Mouse (Mus musculus) MEL (cell line): ENCODE measurements around the gene Hspb3. TPM values are rescaled to one million over a fixed set of nuclear protein-coding genes. Genes with fewer than 3 reads are reported as not detected.
A peak's percentile ranks its signal among the peaks of the same experiment; 100 is the strongest.

Experiments used
- DNase-seq: peaks from one replicate; pipeline ENCODE4 v3.0.0; 2011; ENCODE audit warnings: low read depth, low spot score
- H3K27ac ChIP-seq: 2 replicates; pipeline ENCODE4 v1.5.1; 2012; ENCODE audit warnings: low read depth, mild to moderate bottlenecking, control low read depth, low read length, moderate library complexity; ENCODE audit not compliant: control insufficient read depth
- H3K27me3 ChIP-seq, 2 experiments: fragments of 150-350 bp in 1 of 2; sonication (generic) in 1 of 2; 2 replicates each; pipeline ENCODE4 v1.6.1; 2012; ENCODE audit warnings: low read length in 2 of 2, mild to moderate bottlenecking in 2 of 2, improper control_type of control experiment in 1 of 2, moderate library complexity in 1 of 2; ENCODE audit not compliant: insufficient read depth in 2 of 2, control insufficient read depth in 1 of 2
- H3K36me3 ChIP-seq, 2 experiments: 2 replicates each; pipeline ENCODE4 v1.6.1; 2012 to 2014; ENCODE audit warnings: low read length in 2 of 2, improper control_type of control experiment in 1 of 2, inconsistent platforms in 1 of 2, mild to moderate bottlenecking in 1 of 2; ENCODE audit not compliant: insufficient read depth in 2 of 2, control insufficient read depth in 1 of 2
- H3K4me1 ChIP-seq, 2 experiments: fragments of 150-350 bp in 1 of 2; sonication (generic) in 1 of 2; 2 replicates each; pipeline ENCODE4 v1.6.1; 2012; ENCODE audit warnings: low read length in 2 of 2, improper control_type of control experiment in 1 of 2, mild to moderate bottlenecking in 1 of 2; ENCODE audit not compliant: insufficient read depth in 2 of 2, control insufficient read depth in 1 of 2
- H3K4me3 ChIP-seq, 2 experiments: fragments of 150-350 bp in 1 of 2; sonication (generic) in 1 of 2; 2 replicates each; pipeline ENCODE4 v1.5.1; 2012; ENCODE audit warnings: low read depth in 2 of 2, low read length in 2 of 2, mild to moderate bottlenecking in 2 of 2, moderate library complexity in 2 of 2, control low read depth in 1 of 2, improper control_type of control experiment in 1 of 2; ENCODE audit not compliant: control insufficient read depth in 1 of 2, insufficient read depth in 1 of 2
- H3K79me2 ChIP-seq: 2 replicates; pipeline ENCODE4 v1.6.1; 2012; ENCODE audit warnings: mild to moderate bottlenecking, low read length, moderate library complexity; ENCODE audit not compliant: control insufficient read depth, poor library complexity, insufficient read depth
- H3K9ac ChIP-seq: 2 replicates; pipeline ENCODE4 v1.6.1; 2012; ENCODE audit warnings: low read depth, mild to moderate bottlenecking, control low read depth, low read length, moderate library complexity; ENCODE audit not compliant: control insufficient read depth, poor library complexity, severe bottlenecking
- H3K9me3 ChIP-seq: fragments of 150-350 bp; sonication (generic); replicated peaks from 2 replicates; pipeline ENCODE4 v1.6.1; 2012; ENCODE audit warnings: mild to moderate bottlenecking, low read length, improper control_type of control experiment, moderate library complexity; ENCODE audit not compliant: insufficient read depth
- BHLHE40 ChIP-seq: IDR thresholded peaks from 2 replicates; pipeline ENCODE4 v1.6.1; 2012; ENCODE audit warnings: low read depth, mild to moderate bottlenecking, inconsistent platforms, low read length, improper control_type of control experiment, borderline replicate concordance
- CHD2 ChIP-seq: IDR thresholded peaks from 2 replicates; pipeline ENCODE4 v1.6.1; 2011; ENCODE audit warnings: low read length, improper control_type of control experiment
- CTCF ChIP-seq, 3 experiments: IDR thresholded peaks in 2 of 3; conservative IDR thresholded peaks in 1 of 3; 2 replicates each; pipeline ENCODE4 v1.5.1; 2011 to 2012; ENCODE audit warnings: low read length in 3 of 3, low read depth in 2 of 3, mild to moderate bottlenecking in 2 of 3, improper control_type of control experiment in 1 of 3, inconsistent platforms in 1 of 3, mixed read lengths in 1 of 3, moderate library complexity in 1 of 3; ENCODE audit not compliant: control insufficient read depth in 1 of 3, insufficient read depth in 1 of 3, poor library complexity in 1 of 3, severe bottlenecking in 1 of 3
- ELF1 ChIP-seq: IDR thresholded peaks from 2 replicates; pipeline ENCODE4 v1.6.1; 2014; ENCODE audit warnings: low read depth, mild to moderate bottlenecking, inconsistent platforms, low read length, improper control_type of control experiment, moderate library complexity
- ETS1 ChIP-seq: IDR thresholded peaks from 2 replicates; pipeline ENCODE4 v1.6.1; 2012; ENCODE audit warnings: low read depth, mild to moderate bottlenecking, inconsistent platforms, low read length, improper control_type of control experiment, moderate library complexity
- GATA1 ChIP-seq: IDR thresholded peaks from 2 replicates; pipeline ENCODE4 v1.6.1; 2011; ENCODE audit warnings: low read depth, low read length, improper control_type of control experiment
- MAFK ChIP-seq: IDR thresholded peaks from 2 replicates; pipeline ENCODE4 v1.6.1; 2011; ENCODE audit warnings: low read depth, mild to moderate bottlenecking, low read length, improper control_type of control experiment, borderline replicate concordance
- MEF2A ChIP-seq: IDR thresholded peaks from 2 replicates; pipeline ENCODE4 v1.6.1; 2014; ENCODE audit warnings: low read depth, mild to moderate bottlenecking, inconsistent platforms, low read length, improper control_type of control experiment; ENCODE audit not compliant: poor library complexity, insufficient replicate concordance, severe bottlenecking; ENCODE audit errors: extremely low read depth
- MYC ChIP-seq: IDR thresholded peaks from 2 replicates; pipeline ENCODE4 v1.6.1; 2011; ENCODE audit warnings: low read depth, mild to moderate bottlenecking, low read length, improper control_type of control experiment, moderate library complexity
- NELFE ChIP-seq: IDR thresholded peaks from 2 replicates; pipeline ENCODE4 v1.6.1; 2011; ENCODE audit warnings: low read depth, low read length, improper control_type of control experiment
- POLR2AphosphoS2 ChIP-seq: IDR thresholded peaks from 2 replicates; pipeline ENCODE4 v1.6.1; 2011; ENCODE audit warnings: low read length, improper control_type of control experiment
- RAD21 ChIP-seq: IDR thresholded peaks from 2 replicates; pipeline ENCODE4 v1.6.1; 2011; ENCODE audit warnings: mild to moderate bottlenecking, low read depth, low read length, improper control_type of control experiment
- SMC3 ChIP-seq: IDR thresholded peaks from 2 replicates; pipeline ENCODE4 v1.6.1; 2011; ENCODE audit warnings: low read depth, low read length, improper control_type of control experiment
- TCF12 ChIP-seq: IDR thresholded peaks from 2 replicates; pipeline ENCODE4 v1.6.1; 2014; ENCODE audit warnings: low read depth, mild to moderate bottlenecking, inconsistent platforms, low read length, improper control_type of control experiment, moderate library complexity
- ZC3H11A ChIP-seq: IDR thresholded peaks from 2 replicates; pipeline ENCODE4 v1.6.1; 2012; ENCODE audit warnings: low read depth, mild to moderate bottlenecking, inconsistent platforms, low read length, improper control_type of control experiment
- ZKSCAN1 ChIP-seq: IDR thresholded peaks from 2 replicates; pipeline ENCODE4 v1.6.1; 2012; ENCODE audit warnings: low read depth, mild to moderate bottlenecking, inconsistent platforms, low read length, improper control_type of control experiment, moderate library complexity
- polyA plus RNA-seq, 2 experiments: library from polyadenylated mRNA; stranded (reverse) in 1 of 2; unstranded in 1 of 2; fragments of >175 nt in 1 of 2; fragments of >200 nt in 1 of 2; gene quantifications; 2 replicates each; pipeline versions ENCODE4 v1.2.1 to v1.2.4; 2012; ENCODE audit warnings: low replicate concordance in 2 of 2, low read depth in 1 of 2; ENCODE audit not compliant: insufficient read length in 2 of 2, insufficient read depth in 1 of 2, missing spikeins in 1 of 2
- total RNA-seq: library from RNA; depleted of rRNA; stranded (reverse); fragments of 300-350 nt; gene quantifications from 2 replicates; pipeline ENCODE4 v1.2.3, GENCODE M21; 2012

The Hspb3 gene
- total and polyA plus RNA-seq, 3 experiments, result not detected

- no peak for DNase-seq
- no peaks in the 10 kb centered on the region for H3K36me3 ChIP-seq
- no peak overlapping the region for H3K27ac ChIP-seq
- no peak overlapping the region for H3K9ac ChIP-seq
- H3K4me1 ChIP-seq, result no peaks in the 10 kb centered on the region
- peaks cover 0 to 3% of the 10 kb centered on the region in 2 experiments; a peak in 2 of 4 replicates for H3K27me3 ChIP-seq
- no peaks in the 10 kb centered on the region for H3K9me3 ChIP-seq
- H3K4me3 ChIP-seq, result no peak overlapping the region
- no peaks in the 10 kb centered on the region for H3K79me2 ChIP-seq
- TF ChIP-seq BHLHE40, result no peak
- no peak for TF ChIP-seq POLR2AphosphoS2
- no peak for TF ChIP-seq TCF12
- TF ChIP-seq ELF1, result no peak
- no peak for TF ChIP-seq ZC3H11A
- TF ChIP-seq, all 39 proteins: peak for 0
These were observed 8.0 kb downstream of the Hspb3 start for GRCm38 (mm10) chr13:113655511-113655910.

- Histone ChIP-seq H3K27ac (no peak overlapping the region), H3K4me1 (peaks cover 0 to 4% of the 10 kb centered on the region in 2 experiments; a peak in 1 of 4 replicates), H3K4me3 (no peak overlapping the region), H3K27me3 (no peaks in the 10 kb centered on the region), H3K9me3 (no peaks in the 10 kb centered on the region), H3K79me2 (no peaks in the 10 kb centered on the region), H3K9ac (no peak overlapping the region), H3K36me3 (no peaks in the 10 kb centered on the region)
- peak in 2 of 3 experiments; percentile 13 to 35; a peak in 3 of 6 replicates for TF ChIP-seq CTCF (IDR thresholded peaks at IDR 0.05 in 2 of 3, conservative IDR thresholded peaks at IDR 0.05 in 1 of 3; ENCODE audit: control insufficient read depth in 1 of 3, insufficient read depth in 1 of 3, low read depth in 2 of 3, low read length in 3 of 3, poor library complexity in 1 of 3, severe bottlenecking in 1 of 3)
- peak; percentile 7; the same call in 1 of the 2 replicates for TF ChIP-seq RAD21
- TF ChIP-seq ZKSCAN1, result no peak
- no peak for DNase-seq
These were observed 22.4 kb downstream of the Hspb3 start for GRCm38 (mm10) chr13:113640944-113641597.

GRCm38 (mm10) chr13:113638914-113639313, 24.6 kb downstream of the Hspb3 start:
- no peak overlapping the region for H3K4me3 ChIP-seq
- DNase-seq, result peak; percentile 46
- H3K9me3 ChIP-seq, result no peaks in the 10 kb centered on the region
- H3K9ac ChIP-seq, result no peak overlapping the region
- no peaks in the 10 kb centered on the region for H3K79me2 ChIP-seq
- H3K36me3 ChIP-seq, result no peaks in the 10 kb centered on the region
- H3K27me3 ChIP-seq, result no peaks in the 10 kb centered on the region
- TF ChIP-seq CHD2 (no peak), RAD21 (peak; percentile 77), SMC3 (peak; percentile 76), ZC3H11A (peak; percentile 57), ETS1 (no peak), MEF2A (no peak), CTCF (IDR thresholded peaks at IDR 0.05 in 2 of 3, conservative IDR thresholded peaks at IDR 0.05 in 1 of 3; ENCODE audit: control insufficient read depth in 1 of 3, insufficient read depth in 1 of 3, low read depth in 2 of 3, low read length in 3 of 3, poor library complexity in 1 of 3, severe bottlenecking in 1 of 3) (peak; percentile 16 to 73 (median 44); a peak in 5 of 6 replicates), MAFK (no peak), GATA1 (peak; percentile 37; the same call in 1 of the 2 replicates), ZKSCAN1 (no peak), MYC (no peak), NELFE (no peak)
- H3K27ac ChIP-seq, result no peak overlapping the region
- peaks cover 0 to 14% of the 10 kb centered on the region in 2 experiments; a peak in 2 of 4 replicates for H3K4me1 ChIP-seq
